Mouse (Mus musculus): ENCODE measurements around the gene Pemt. TPM values are rescaled to one million over a fixed set of nuclear protein-coding genes. Genes with fewer than 3 reads are reported as not detected.

Pemt gene
- total RNA-seq, 2 experiments from 2014 or later, result 5.7 to 10.9 TPM

DNA sequence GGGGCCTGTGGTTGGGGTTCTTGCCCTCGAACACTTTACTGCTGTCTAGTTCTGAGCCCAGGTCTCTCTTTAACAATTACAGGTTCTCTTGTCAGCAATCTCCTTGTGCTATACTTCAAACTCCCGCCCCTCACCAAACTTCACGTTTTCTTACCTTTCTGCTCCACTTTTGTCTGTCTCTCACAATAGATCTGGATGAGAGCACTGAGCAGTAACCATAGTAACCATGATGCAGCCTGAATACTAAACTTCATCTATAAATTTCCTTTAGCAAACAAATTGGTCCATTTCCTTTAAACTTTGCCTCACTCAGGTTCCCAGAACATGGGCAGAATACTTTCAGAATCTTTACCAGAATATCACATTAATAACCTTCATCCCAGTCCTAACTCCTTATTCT is 36.8 kb downstream of the Pemt start:
- ATAC-seq (replicated peaks; ENCODE audit: low FRiP score, low TSS enrichment, poor library complexity, severe bottlenecking), result no peak

DNA sequence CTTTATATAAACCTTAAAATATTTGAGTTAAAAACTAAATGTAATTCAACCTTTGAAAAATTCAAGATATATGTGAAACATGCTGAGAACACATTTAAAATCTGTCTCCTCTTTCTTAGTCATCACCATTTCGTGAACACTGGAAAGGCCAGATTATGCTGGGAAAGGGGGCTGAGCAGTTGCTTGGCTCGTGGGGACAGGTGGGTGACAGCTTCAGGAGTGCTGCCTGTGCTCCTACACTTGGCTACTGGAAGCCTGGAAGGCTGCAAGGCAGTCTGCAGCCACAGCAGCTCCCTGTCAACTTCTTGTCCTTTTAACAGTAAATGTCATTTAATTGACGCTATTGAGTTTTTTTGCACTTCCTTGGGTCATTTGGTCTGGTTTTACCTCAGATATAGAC is 40.4 kb downstream of the Pemt start:
- no peak for ATAC-seq (replicated peaks; ENCODE audit: low FRiP score, low TSS enrichment, poor library complexity, severe bottlenecking)

GRCm38 (mm10) chr11:60004716-60005115 is 41.6 kb downstream of the Pemt start:
- no peak for ATAC-seq (replicated peaks; ENCODE audit: low FRiP score, low TSS enrichment, poor library complexity, severe bottlenecking)

DNA sequence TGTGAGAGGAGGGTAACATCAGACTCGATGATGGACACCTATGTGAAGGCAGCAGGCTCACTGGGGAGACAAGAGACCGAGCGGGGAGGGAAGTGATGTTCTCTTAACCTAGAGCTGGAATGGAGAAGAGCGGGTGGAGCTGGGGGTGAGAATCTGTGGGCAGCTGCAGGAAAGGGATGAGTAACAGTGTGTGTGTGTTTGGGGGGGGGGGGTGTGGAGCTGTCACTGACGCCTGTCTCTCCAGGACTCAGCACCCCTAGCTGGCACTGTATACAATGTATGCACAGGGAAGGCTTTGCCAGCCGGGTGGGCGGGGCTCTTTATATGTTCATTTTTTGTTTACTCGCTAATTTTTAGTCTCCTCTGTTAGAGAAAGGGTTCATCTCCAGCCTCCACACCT is 42.5 kb downstream of the Pemt start:
- no peak for ATAC-seq (replicated peaks; ENCODE audit: low FRiP score, low TSS enrichment, poor library complexity, severe bottlenecking)

DNA sequence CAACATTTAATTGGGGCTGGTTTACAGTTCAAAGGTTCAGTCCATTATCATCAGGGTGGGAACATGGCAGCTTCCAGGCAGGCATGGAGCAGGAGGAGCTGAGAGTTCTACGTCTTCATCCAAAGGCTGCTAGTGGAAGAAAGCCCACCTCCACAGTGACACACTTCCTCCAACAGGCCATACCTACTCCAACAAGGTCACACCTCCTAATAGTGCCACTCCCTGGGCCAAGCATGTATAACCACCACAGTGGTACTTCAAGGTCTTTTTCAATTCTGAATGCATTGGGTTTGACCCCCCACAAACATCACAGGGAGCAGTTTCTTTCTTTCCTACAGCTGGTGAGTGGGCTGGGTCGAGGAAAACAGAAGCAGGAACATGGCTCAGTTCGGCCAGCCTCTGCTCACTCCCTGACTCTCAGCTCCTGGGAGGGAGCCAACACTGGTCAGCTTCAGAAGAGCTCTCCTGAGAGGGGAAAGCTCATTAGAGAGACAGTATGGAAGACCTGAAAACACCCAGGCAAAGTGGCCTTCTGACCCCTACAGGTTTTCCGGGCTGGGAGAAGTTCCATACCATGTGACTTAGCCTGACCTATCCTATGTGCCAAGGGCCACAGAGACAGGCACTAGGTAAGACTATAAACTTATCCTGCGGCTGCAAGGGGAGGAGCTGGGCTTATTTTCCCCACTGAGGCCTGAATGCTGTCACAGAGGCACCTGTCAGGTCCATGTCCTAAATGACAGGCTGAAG is 44.9 kb downstream of the Pemt start:
- no peak for ATAC-seq (replicated peaks; ENCODE audit: low FRiP score, low TSS enrichment, poor library complexity, severe bottlenecking)

- ATAC-seq (replicated peaks; ENCODE audit: low FRiP score, low TSS enrichment, poor library complexity, severe bottlenecking), result no peak
These were observed 52.0 kb downstream of the Pemt start for GRCm38 (mm10) chr11:59994318-59994717.

GRCm38 (mm10) chr11:59991365-59991764 is 54.9 kb downstream of the Pemt start:
- no peak for ATAC-seq (replicated peaks; ENCODE audit: low FRiP score, low TSS enrichment, poor library complexity, severe bottlenecking)

GRCm38 (mm10) chr11:59989406-59989805 is 56.9 kb downstream of the Pemt start:
- no peak for ATAC-seq (replicated peaks; ENCODE audit: low FRiP score, low TSS enrichment, poor library complexity, severe bottlenecking)

GRCm38 (mm10) chr11:59977831-59978230 is 68.5 kb downstream of the Pemt start:
- ATAC-seq (replicated peaks; ENCODE audit: low FRiP score, low TSS enrichment, poor library complexity, severe bottlenecking), result no peak

GRCm38 (mm10) chr11:59975241-59975640 is 71.0 kb downstream of the Pemt start:
- no peak for ATAC-seq (replicated peaks; ENCODE audit: low FRiP score, low TSS enrichment, poor library complexity, severe bottlenecking)

DNA sequence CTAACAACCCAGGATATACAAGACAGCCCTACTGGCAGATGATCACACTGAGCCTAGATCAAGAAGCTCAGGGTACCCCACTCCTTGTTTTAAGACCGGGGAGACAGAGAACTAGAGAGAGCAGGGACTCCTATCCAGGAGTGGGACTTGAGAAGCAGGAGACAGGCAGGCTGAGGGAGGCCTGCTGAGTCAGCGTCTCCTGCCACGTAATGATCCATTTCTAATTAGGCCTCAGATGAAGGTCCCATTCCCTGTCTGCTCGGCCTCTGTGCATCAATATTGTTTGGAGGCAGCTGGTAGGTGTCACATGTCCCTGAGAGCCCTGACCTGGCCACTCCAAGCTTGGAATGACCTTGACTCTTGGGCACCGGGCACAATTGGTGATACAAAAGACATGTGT is 72.9 kb downstream of the Pemt start:
- no peak for ATAC-seq (replicated peaks; ENCODE audit: low FRiP score, low TSS enrichment, poor library complexity, severe bottlenecking)

DNA sequence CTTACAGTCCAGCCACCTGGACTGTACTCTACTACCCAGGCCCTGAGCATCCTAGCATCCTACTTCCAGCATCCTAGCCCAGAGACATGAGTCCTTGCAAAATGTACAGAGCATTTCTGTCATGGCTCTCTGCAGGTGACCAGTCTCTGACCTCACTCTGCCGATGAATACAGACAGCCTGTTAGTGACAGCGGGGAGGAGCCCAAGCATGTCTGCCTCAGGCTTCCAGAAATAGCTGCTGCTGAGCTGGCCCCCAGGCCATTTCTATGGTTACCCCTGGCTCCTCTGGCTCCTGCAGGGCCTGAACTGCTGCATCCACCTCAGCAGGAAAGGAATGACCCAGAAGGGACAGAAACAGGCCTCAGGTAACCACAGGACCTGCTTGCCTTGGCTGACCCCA is 74.6 kb downstream of the Pemt start:
- no peak for ATAC-seq (replicated peaks; ENCODE audit: low FRiP score, low TSS enrichment, poor library complexity, severe bottlenecking)

GRCm38 (mm10) chr11:59970780-59971179 is 75.5 kb downstream of the Pemt start:
- no peak for ATAC-seq (replicated peaks; ENCODE audit: low FRiP score, low TSS enrichment, poor library complexity, severe bottlenecking)

DNA sequence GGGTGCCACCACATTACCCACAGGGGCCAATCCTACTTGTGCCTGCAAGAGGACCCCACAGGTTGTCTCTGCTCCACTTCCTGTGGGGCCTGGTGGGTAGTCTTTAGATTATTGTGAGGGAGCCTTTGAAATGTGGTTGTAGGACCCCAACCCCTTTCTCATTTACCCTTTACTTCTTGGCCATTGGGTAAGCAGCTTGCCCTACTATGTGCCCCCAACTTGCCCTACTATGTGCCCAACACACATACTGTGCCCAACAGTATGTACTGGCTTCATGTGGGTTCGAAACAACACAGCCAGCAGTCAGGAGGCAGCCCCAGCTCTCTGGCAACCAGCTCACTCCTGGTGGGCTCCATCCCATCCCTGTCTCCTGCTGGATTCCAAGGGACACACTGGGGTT is 78.5 kb downstream of the Pemt start:
- ATAC-seq (replicated peaks; ENCODE audit: low FRiP score, low TSS enrichment, poor library complexity, severe bottlenecking), result no peak

- no peak for ATAC-seq (replicated peaks; ENCODE audit: low FRiP score, low TSS enrichment, poor library complexity, severe bottlenecking)
These were observed 80.2 kb downstream of the Pemt start for GRCm38 (mm10) chr11:59966102-59966483.

DNA sequence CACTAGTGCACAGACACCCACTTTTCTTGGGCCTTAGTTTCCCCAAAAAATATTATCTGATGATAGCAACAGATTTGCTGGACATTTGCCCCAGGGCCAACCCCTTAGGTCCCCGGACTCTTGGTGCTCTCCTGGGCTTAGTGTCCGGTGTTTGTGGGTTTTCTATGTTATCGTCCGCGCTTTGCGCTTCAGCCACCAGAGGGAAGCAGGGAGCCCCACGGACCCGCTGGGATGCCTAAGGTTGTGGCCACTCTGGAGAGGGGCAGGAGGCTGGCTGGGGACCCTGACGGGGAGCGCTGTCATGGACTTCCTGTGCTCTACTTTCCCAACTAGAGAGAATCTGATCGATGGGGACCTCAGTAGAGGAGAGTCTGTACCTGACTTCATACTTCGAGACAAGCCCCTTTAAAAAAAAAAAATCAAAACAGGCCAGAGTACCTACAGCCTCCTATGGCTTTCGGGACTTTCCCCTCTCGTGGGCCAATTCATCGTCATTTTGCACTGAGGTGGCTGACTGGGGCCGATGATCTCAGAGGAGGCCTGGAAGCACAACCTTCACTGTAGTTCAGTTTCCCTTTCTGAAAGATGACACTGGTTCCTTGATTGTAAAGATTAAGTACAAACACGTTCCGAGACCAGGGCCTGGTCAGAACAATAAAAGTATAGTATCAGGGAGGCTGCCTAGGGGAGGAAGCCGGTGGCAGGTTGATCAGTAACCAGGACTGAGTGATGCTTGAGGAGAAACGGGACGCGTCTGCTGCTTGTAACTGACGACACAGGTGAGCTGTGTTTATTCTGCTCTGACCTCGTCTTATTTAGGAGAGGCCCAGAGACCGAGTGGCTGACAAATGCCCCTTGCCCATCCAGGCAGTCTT is 80.8 kb downstream of the Pemt start:
- peak; percentile 72; the same call in 1 of the 2 replicates for ATAC-seq (replicated peaks; ENCODE audit: low FRiP score, low TSS enrichment, poor library complexity, severe bottlenecking)

GRCm38 (mm10) chr11:59964818-59965217 is 81.5 kb downstream of the Pemt start, which contains the start of gene Rasd1:
Gene Rasd1 (minus strand): TSS chr11:59964944.
- peak; percentile 85 for ATAC-seq (replicated peaks; ENCODE audit: low FRiP score, low TSS enrichment, poor library complexity, severe bottlenecking)

DNA sequence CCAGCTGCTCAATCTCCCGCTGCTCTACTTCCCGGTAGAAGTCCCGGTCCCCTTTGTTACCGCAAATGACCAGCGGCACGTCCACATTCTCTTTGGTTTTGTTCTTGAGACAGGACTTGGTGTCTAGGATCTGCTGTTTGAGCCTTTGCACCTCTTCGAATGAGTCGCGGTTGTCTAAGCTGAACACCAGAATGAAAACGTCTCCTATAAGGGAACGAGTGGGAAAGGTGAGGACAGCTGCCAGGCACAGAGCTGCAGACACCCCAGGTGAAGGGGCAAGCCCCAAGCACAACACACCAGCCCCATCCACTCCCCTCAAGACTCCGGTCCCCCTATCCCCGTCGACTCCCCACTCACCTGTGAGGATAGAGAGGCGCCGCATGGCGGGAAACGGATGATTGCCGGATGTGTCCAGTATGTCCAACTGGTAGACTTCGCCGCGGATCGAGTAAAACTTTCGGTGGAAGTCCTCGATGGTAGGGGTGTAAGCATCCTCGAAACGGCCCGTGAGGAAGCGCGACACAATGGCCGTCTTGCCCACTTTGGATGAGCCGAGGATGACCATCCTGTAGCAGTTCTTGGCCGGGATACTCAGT is 82.0 kb downstream of the Pemt start:
- ATAC-seq (replicated peaks; ENCODE audit: low FRiP score, low TSS enrichment, poor library complexity, severe bottlenecking), result peak; percentile 4; the same call in 1 of the 2 replicates

- ATAC-seq (replicated peaks; ENCODE audit: low FRiP score, low TSS enrichment, poor library complexity, severe bottlenecking), result no peak
These were observed 82.7 kb downstream of the Pemt start for GRCm38 (mm10) chr11:59963364-59964162.

GRCm38 (mm10) chr11:59962590-59962989 is 83.7 kb downstream of the Pemt start:
- ATAC-seq (replicated peaks; ENCODE audit: low FRiP score, low TSS enrichment, poor library complexity, severe bottlenecking), result no peak
